In the genomic region with DNA sequence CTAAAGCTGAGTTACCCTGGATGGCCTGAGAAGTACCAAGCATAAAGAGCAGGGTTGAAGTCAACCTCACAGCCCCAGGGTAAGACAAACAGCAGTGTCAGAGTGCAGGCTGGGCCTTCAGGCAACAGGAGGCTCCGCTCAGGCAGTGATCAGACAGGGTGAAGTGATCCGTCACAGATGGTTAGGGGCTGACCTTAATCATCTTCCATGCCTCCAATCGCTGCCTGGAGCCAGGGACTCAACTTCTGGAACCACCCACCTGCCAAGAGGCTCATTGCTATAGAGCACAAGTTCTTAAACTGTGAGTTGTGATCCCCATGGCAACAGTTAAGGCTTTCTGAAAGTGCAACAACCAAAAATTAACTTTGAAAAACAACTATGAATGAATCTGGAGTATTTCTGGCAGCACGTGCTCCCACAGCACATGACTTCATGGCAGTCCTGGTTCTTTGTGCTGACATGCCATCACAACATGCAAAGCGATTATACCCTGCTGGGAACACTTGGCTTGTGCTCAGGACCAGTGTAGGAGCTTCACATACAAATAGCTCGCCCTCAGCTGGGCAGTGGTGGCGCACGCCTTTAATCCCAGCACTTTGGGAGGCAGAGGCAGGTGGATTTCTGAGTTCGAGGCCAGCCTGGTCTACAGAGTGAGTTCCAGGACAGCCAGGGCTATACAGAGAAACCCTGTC, we compare ENCODE assay signal across 8 mouse cellular contexts. TPM values are rescaled to one million over a fixed set of nuclear protein-coding genes. Genes with fewer than 3 reads are reported as not detected.
DNase-seq lines count a peak whose midpoint lies in the region; ATAC-seq lines count a peak whose summit lies in the region.
"Had no signal": no experiment of that assay in that cellular context is flagged by ENCODE, and none has a peak within 500 bp of the region (broad histone marks: within the 10 kb centered on the region; RNA-seq: fewer than 3 reads in every experiment).

No protein-coding gene starts in this region.

- 64% methylated on average over 9 of the region's 9 CpGs for WGBS in kidney, embryonic 16.5 days
- WGBS in embryonic facial prominence, embryonic 14.5 days: 62% methylated on average over 9 of the region's 9 CpGs
- WGBS in midbrain, embryonic 14.5 days: 49% methylated on average over 9 of the region's 9 CpGs

- H3K9me3 ChIP-seq in kidney, embryonic 16.5 days (ENCODE audit: low read length): no peaks in the 10 kb centered on the region
- no peaks in the 10 kb centered on the region for H3K9me3 ChIP-seq in embryonic facial prominence, embryonic 14.5 days (ENCODE audit: control insufficient read depth, low read length)
- no peaks in the 10 kb centered on the region for H3K9me3 ChIP-seq in midbrain, embryonic 14.5 days (ENCODE audit: control insufficient read depth, low read length)

- H3K36me3 ChIP-seq in kidney, embryonic 16.5 days (ENCODE audit: insufficient read depth, low read length): no peaks in the 10 kb centered on the region
- no peaks in the 10 kb centered on the region for H3K36me3 ChIP-seq in embryonic facial prominence, embryonic 14.5 days (ENCODE audit: control insufficient read depth, insufficient read depth, low read length)
- no peaks in the 10 kb centered on the region for H3K36me3 ChIP-seq in midbrain, embryonic 14.5 days (ENCODE audit: control insufficient read depth, insufficient read depth, low read length)

- no peak for DNase-seq in kidney, adult 9 months
- DNase-seq in cerebellum, adult 9-11 months: peak; percentile 16
- DNase-seq in embryonic facial prominence, embryonic 14.5 days (ENCODE audit: low spot score): peak; percentile 11
- peak; percentile 2 for DNase-seq in midbrain, embryonic 14.5 days
- DNase-seq in natural killer cell, adult 2 months (ENCODE audit: low spot score in 2 of 2): no peak

- ATAC-seq in kidney, embryonic 16.5 days (ENCODE audit: low FRiP score, low TSS enrichment): peak; percentile 49
- ATAC-seq in embryonic facial prominence, embryonic 14.5 days (ENCODE audit: low read depth): no peak
- no peak for ATAC-seq in midbrain, embryonic 14.5 days (ENCODE audit: low FRiP score, low TSS enrichment)
- ATAC-seq in erythroblast, adult 5-6 weeks (replicated peaks; ENCODE audit: low FRiP score, poor library complexity, severe bottlenecking): no peak

- H3K4me1 ChIP-seq in kidney, embryonic 16.5 days (ENCODE audit: insufficient read depth, low read length): peaks cover 4% of the 10 kb centered on the region; the same call in 1 of the 2 replicates
- H3K4me1 ChIP-seq in embryonic facial prominence, embryonic 14.5 days (ENCODE audit: control insufficient read depth, insufficient read depth, low read length): 0 out of 2 replicates have a peak, but pooled peaks cover 3% of the 10 kb centered on the region
- H3K4me1 ChIP-seq in midbrain, embryonic 14.5 days (ENCODE audit: control insufficient read depth, insufficient read depth, low read length): no peaks in the 10 kb centered on the region

- no peak overlapping the region for H3K4me3 ChIP-seq in kidney, embryonic 16.5 days (ENCODE audit: low read length)
- no peak overlapping the region for H3K4me3 ChIP-seq in embryonic facial prominence, embryonic 14.5 days (ENCODE audit: low read depth, low read length)
- H3K4me3 ChIP-seq in midbrain, embryonic 14.5 days (replicated peaks; ENCODE audit: low read depth, low read length): no peak overlapping the region

- H3K27ac ChIP-seq in kidney, embryonic 16.5 days (ENCODE audit: low read length): no peak overlapping the region
- H3K27ac ChIP-seq in embryonic facial prominence, embryonic 14.5 days (replicated peaks; ENCODE audit: low read depth, low read length): no peak overlapping the region
- no peak overlapping the region for H3K27ac ChIP-seq in midbrain, embryonic 14.5 days (replicated peaks; ENCODE audit: low read depth, low read length)
- H3K27ac ChIP-seq: liver, embryonic 14.5 days had no signal

- H3K27me3 ChIP-seq in kidney, embryonic 16.5 days (ENCODE audit: insufficient read depth, low read length): no peaks in the 10 kb centered on the region
- H3K27me3 ChIP-seq in embryonic facial prominence, embryonic 14.5 days (replicated peaks; ENCODE audit: control insufficient read depth, insufficient read depth, low read length): no peaks in the 10 kb centered on the region
- no peaks in the 10 kb centered on the region for H3K27me3 ChIP-seq in midbrain, embryonic 14.5 days (ENCODE audit: control insufficient read depth, insufficient read depth, low read length)

- no peak overlapping the region for H3K4me2 ChIP-seq in kidney, embryonic 16.5 days (replicated peaks; ENCODE audit: low read depth, low read length)
- H3K4me2 ChIP-seq in embryonic facial prominence, embryonic 14.5 days (ENCODE audit: low read depth, low read length): no peak overlapping the region
- no peak overlapping the region for H3K4me2 ChIP-seq in midbrain, embryonic 14.5 days (ENCODE audit: low read length)

- no peak overlapping the region for H3K9ac ChIP-seq in kidney, embryonic 16.5 days (replicated peaks; ENCODE audit: low read length)
- no peak overlapping the region for H3K9ac ChIP-seq in embryonic facial prominence, embryonic 14.5 days (ENCODE audit: low read depth, low read length)
- H3K9ac ChIP-seq in midbrain, embryonic 14.5 days (replicated peaks; ENCODE audit: low read length): 0 out of 2 replicates have a peak overlapping the region, but pooled peaks have one; percentile 26
- H3K9ac ChIP-seq: liver, embryonic 14.5 days had no signal

RNA-seq across cellular contexts. Expression of a gene that starts 46.3 kb away (rescaled TPM):
- polyA plus RNA-seq in kidney, embryonic 16.5 days (2015; fragmentation: Nextera tagmentation; extraction: Ambion mirVana): 18.0 and 18.4 TPM in 2 replicates
- polyA plus RNA-seq in embryonic facial prominence, embryonic 14.5 days (2014; fragmentation: Nextera tagmentation; extraction: Ambion mirVana): 28.0 and 28.9 TPM in 2 replicates
- 16.7 and 19.1 TPM in 2 replicates for polyA plus RNA-seq in midbrain, embryonic 14.5 days (2014; fragmentation: Nextera tagmentation; extraction: Ambion mirVana)
- 22.1 and 33.0 TPM in 2 replicates for total RNA-seq in erythroblast, adult 5-6 weeks (2015; ENCODE audit: low replicate concordance)
- 27.9 and 42.7 TPM in 2 replicates for total RNA-seq in erythroblast, adult 5-6 weeks (2017; ENCODE audit: low replicate concordance)

Comparison
In these comparisons a context has a peak if more than half of its experiments do, and no peak if none do; other contexts are left out.
1. DNase-seq: peak in cerebellum, adult 9-11 months (single experiment), embryonic facial prominence, embryonic 14.5 days (single experiment) and midbrain, embryonic 14.5 days (single experiment); none in kidney, adult 9 months (single experiment) and natural killer cell, adult 2 months (0 of 2).